Mouse (Mus musculus) central nervous system, embryonic 18 days (tissue): Measurements from ENCODE around the gene Mlana. TPM values are rescaled to one million over a fixed set of nuclear protein-coding genes. Genes with fewer than 3 reads are reported as not detected.

Source experiments
- polyA plus RNA-seq: library from polyadenylated mRNA; depleted of rRNA; stranded (reverse); fragments of >200 nt; gene quantifications from 2 replicates; pipeline ENCODE4 v1.2.3, GENCODE M21; 2012; rRNA removed

Gene Mlana
- not detected in 2 replicates for polyA plus RNA-seq

DNA sequence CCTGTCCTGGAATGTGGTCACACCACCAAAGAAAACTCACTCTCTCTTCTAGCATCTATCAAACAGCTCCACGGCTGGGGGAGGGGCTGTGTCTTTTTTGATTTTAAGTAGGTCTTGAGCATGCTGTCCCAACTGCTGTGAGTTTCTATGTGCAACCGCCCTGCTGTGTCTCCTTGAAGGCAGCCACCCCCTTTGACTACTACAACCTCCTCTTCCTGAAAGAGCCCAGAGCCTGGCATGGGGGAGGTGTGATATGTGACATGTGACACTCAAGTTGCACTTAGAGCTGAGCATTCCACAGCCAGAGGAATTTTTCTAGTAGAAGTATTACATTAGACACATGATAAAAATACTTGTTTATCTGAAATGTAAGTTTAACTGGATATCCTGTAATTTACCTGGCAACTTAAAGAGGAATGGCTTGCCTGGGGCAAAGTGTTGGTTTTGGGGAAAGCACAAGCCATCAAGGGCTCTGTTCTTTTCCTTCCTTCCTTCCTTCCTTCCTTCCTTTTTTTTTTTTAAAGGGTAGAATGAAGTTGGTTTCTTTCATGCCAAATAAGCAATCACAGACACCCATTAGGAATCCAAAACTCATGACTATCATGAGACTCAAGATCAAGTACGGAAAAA, at the start of gene Mlana:
Gene Mlana (plus strand): TSS at position 580 of the 630 bp plus-strand sequence.

Other genes with a start within 250 kb of the Mlana start
- 26.1 and 26.6 TPM in 2 replicates for gene Ric1, start 175.5 kb upstream of the Mlana start, polyA plus RNA-seq
- 10.2 and 12.1 TPM in 2 replicates for gene Ermp1, start 49.4 kb upstream of the Mlana start, polyA plus RNA-seq
- gene 9930021J03Rik, start 108.2 kb downstream of the Mlana start, polyA plus RNA-seq = 29.8 and 30.5 TPM in 2 replicates
- gene Ranbp6, start 115.2 kb downstream of the Mlana start, polyA plus RNA-seq = 17.0 and 18.5 TPM in 2 replicates
- gene Il33, start 227.3 kb downstream of the Mlana start, polyA plus RNA-seq = 1.5 and 3.0 TPM in 2 replicates